Mouse (Mus musculus) frontal cortex, postnatal 10 days (tissue): ENCODE data around the gene Tbxas1.

Experiments
- DNase-seq, 2 experiments: peaks; one replicate each; pipeline ENCODE4 v3.0.0; 2022; ENCODE audit warnings: low spot score in 2 of 2, mixed read lengths in 1 of 2

Tbxas1 gene

GRCm38 (mm10) chr6:38995774-38996173, 120.6 kb downstream of the Tbxas1 start:
- no peak for DNase-seq

- DNase-seq, result no peak
These were observed 122.6 kb downstream of the Tbxas1 start for GRCm38 (mm10) chr6:38997838-38998237.

DNA sequence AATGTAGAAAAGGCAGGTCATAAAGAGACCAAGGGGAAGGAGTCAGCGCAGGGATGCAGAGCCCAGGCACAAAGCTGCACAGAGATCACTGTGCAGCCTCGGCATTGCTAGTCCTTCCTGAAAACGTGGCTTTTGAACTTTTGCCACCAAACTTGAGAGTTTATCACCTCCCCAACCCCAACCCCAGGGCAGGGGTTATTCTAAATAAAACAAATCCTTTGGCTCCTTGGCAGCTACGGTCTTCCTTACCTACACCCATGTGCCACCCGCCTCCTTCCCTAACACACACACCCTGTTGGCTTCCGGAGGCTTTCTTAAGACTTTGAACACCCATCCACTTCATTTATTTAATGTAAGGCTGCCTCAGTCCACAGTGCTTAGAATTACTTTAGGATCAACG, 127.9 kb downstream of the Tbxas1 start:
- no peak for DNase-seq

GRCm38 (mm10) chr6:39004003-39004473, 128.8 kb downstream of the Tbxas1 start:
- no peak for DNase-seq

GRCm38 (mm10) chr6:39005267-39005944, 130.2 kb downstream of the Tbxas1 start:
- no peak for DNase-seq

DNA sequence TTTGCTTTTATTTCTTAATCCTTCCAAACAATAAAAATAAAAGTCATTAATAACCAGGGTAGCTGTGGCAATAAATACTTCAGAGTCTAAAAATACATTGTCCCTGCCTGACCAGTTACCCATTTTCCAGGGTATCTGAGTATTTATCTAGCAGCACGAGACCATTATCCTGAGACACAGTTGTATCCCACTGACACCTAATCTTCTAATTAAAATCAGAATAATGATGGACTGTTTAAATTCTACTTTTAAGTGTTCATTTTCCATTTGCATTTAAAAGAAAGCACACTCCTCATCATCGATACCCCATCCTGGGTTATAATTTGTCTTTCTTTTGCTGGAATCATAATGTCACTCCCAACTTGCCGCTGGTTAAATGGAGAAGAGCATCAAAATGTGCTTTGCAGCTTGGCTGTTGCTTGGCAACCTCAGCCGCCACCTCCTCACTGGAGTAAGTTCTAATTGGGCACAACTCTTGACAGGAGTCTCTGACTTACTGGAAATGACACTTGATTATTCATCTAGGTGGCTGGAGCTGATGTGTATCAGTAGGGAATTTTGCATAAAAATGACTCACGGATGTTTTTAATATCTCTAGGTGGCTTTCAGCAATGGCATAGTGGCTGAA, 130.9 kb downstream of the Tbxas1 start:
- peak; percentile 31 to 38 for DNase-seq

- no peak for DNase-seq
These were observed 132.0 kb downstream of the Tbxas1 start for GRCm38 (mm10) chr6:39007223-39007622.

DNA sequence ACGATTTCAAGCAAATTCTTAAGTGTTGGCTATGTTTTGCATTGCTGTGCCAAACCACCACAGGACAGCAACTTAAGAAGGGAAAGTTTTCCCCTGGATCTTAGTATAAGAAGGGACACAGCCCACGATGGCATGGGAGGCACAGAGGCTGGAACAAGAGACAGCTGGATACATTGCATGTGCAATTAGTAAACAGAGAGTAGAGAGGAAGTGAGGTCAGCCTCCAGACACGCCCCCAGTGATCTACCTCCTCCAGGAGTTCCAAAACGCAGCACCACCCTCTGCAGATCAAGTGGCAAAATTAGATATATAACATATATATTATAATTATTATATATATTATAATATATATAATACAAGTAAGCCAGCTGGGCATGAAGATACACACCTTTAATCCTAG, 132.9 kb downstream of the Tbxas1 start:
- DNase-seq, result no peak

GRCm38 (mm10) chr6:39013034-39013832, 138.0 kb downstream of the Tbxas1 start:
- DNase-seq, result no peak

- no peak for DNase-seq
These were observed 142.7 kb downstream of the Tbxas1 start for GRCm38 (mm10) chr6:39017942-39018341.

DNA sequence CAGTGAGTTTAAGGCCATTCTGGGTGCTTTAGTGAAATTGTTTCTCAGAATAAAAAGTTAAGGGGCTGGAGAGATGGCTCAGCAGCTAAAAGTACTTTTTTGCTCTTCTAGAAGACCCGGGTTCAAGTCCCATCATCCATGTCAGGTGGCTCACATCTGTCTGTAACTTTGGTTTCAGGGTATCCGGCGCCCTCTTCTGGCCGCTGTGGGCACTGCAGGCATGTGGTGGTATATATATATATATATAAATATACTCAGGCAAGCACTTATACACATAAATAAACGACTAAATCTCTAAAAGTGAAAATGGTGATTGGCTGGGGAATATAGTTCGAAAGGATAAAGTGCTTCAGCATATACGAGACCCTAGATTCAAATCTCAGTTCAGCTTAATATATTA, 143.6 kb downstream of the Tbxas1 start:
- no peak for DNase-seq

- no peak for DNase-seq
These were observed 144.0 kb downstream of the Tbxas1 start for GRCm38 (mm10) chr6:39019219-39019618.

- no peak for DNase-seq
These were observed 146.7 kb downstream of the Tbxas1 start for GRCm38 (mm10) chr6:39021909-39022308.

- no peak for DNase-seq
These were observed 147.4 kb downstream of the Tbxas1 start for GRCm38 (mm10) chr6:39022461-39023181.

GRCm38 (mm10) chr6:39024631-39025030, 149.4 kb downstream of the Tbxas1 start:
- no peak for DNase-seq

- DNase-seq, result no peak
These were observed 149.8 kb downstream of the Tbxas1 start for GRCm38 (mm10) chr6:39025038-39025437.

DNA sequence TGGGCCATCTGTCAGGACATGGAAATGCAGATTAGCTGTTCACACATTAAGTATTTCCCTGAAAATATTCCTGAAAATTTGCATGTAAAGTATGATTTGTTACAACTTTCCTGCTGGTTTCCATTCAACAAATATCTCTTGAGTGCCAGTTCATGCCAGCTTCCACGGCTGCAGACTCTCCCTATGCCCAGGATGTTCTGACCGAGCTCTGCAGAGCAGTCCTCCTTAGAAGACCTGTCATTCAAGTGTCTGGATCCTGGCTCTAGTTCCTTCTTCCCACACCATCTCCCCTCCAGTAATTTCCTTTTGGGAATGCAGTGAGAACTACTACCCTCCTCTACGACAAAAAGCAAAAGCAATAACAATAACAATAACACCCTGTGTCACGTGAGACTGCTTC, 155.5 kb downstream of the Tbxas1 start:
- DNase-seq, result no peak

GRCm38 (mm10) chr6:39033676-39034075, 158.5 kb downstream of the Tbxas1 start:
- DNase-seq, result no peak

- DNase-seq, result no peak
These were observed 159.8 kb downstream of the Tbxas1 start for GRCm38 (mm10) chr6:39035039-39035438.

GRCm38 (mm10) chr6:39036204-39036603, 161.0 kb downstream of the Tbxas1 start:
- no peak for DNase-seq

GRCm38 (mm10) chr6:39040451-39040850, 165.2 kb downstream of the Tbxas1 start:
- DNase-seq, result peak in 1 of 2 experiments; percentile 57

GRCm38 (mm10) chr6:39049141-39049540, 173.9 kb downstream of the Tbxas1 start:
- DNase-seq, result no peak
